Mouse (Mus musculus) adrenal gland, adult 18-20 months (tissue): ENCODE data around the gene Mpeg1. TPM values are rescaled to one million over a fixed set of nuclear protein-coding genes. Genes with fewer than 3 reads are reported as not detected.

Experiments
- DNase-seq, 2 experiments: peaks; one replicate each; pipeline ENCODE4 v3.0.0; 2021 to 2022; ENCODE audit warnings: low spot score in 2 of 2
- total RNA-seq, 2 experiments: library from RNA; stranded (reverse); gene quantifications; 1 replicate in 1 of 2; 2 replicates in 1 of 2; pipeline ENCODE4 v1.2.3; 2021

Gene Mpeg1
- total RNA-seq, 2 experiments from 2014 or later, result 31.6 to 57.3 TPM

GRCm38 (mm10) chr19:12464127-12464526 is 3.5 kb downstream of the Mpeg1 start:
- no peak for DNase-seq

GRCm38 (mm10) chr19:12464674-12465073 is 4.1 kb downstream of the Mpeg1 start:
- no peak for DNase-seq

GRCm38 (mm10) chr19:12465530-12466144 is 5.1 kb downstream of the Mpeg1 start:
- no peak for DNase-seq

GRCm38 (mm10) chr19:12466204-12466603 is 5.6 kb downstream of the Mpeg1 start:
- DNase-seq, result peak; percentile 60 to 62

- no peak for DNase-seq
Observed at GRCm38 (mm10) chr19:12467436-12467835, 6.9 kb downstream of the Mpeg1 start.

- DNase-seq, result no peak
Observed at GRCm38 (mm10) chr19:12471866-12472265, 11.3 kb downstream of the Mpeg1 start.

- DNase-seq, result no peak
Observed at GRCm38 (mm10) chr19:12472381-12472976, 11.9 kb downstream of the Mpeg1 start.

GRCm38 (mm10) chr19:12473201-12473641 is 12.6 kb downstream of the Mpeg1 start:
- no peak for DNase-seq

- no peak for DNase-seq
Observed at GRCm38 (mm10) chr19:12473951-12474350, 13.4 kb downstream of the Mpeg1 start.

- peak; percentile 85 to 87 for DNase-seq
Observed at GRCm38 (mm10) chr19:12475380-12476250, 15.0 kb downstream of the Mpeg1 start.

GRCm38 (mm10) chr19:12476721-12477270 is 16.2 kb downstream of the Mpeg1 start:
- DNase-seq, result no peak

- no peak for DNase-seq
Observed at GRCm38 (mm10) chr19:12478369-12478768, 17.8 kb downstream of the Mpeg1 start.

GRCm38 (mm10) chr19:12483782-12484181 is 23.2 kb downstream of the Mpeg1 start:
- no peak for DNase-seq

GRCm38 (mm10) chr19:12484210-12484609 is 23.6 kb downstream of the Mpeg1 start:
- no peak for DNase-seq

- DNase-seq, result no peak
Observed at GRCm38 (mm10) chr19:12485223-12485622, 24.6 kb downstream of the Mpeg1 start.

- no peak for DNase-seq
Observed at GRCm38 (mm10) chr19:12485631-12486030, 25.1 kb downstream of the Mpeg1 start.

GRCm38 (mm10) chr19:12486875-12487274 is 26.3 kb downstream of the Mpeg1 start:
- DNase-seq, result peak; percentile 67 to 69

GRCm38 (mm10) chr19:12487511-12488204 is 27.1 kb downstream of the Mpeg1 start:
- no peak for DNase-seq

GRCm38 (mm10) chr19:12488205-12488966 is 27.8 kb downstream of the Mpeg1 start:
- DNase-seq, result no peak

GRCm38 (mm10) chr19:12488969-12489674 is 28.5 kb downstream of the Mpeg1 start:
- DNase-seq, result peak in 1 of 2 experiments; percentile 11
